Mouse (Mus musculus) layer of hippocampus, postnatal 14 days (tissue): ENCODE measurements around the gene Pomt2. TPM values are rescaled to one million over a fixed set of nuclear protein-coding genes. Genes with fewer than 3 reads are reported as not detected.

Source experiments
- DNase-seq, 2 experiments: peaks; one replicate each; pipeline ENCODE4 v3.0.0; 2021 to 2022; ENCODE audit warnings: low spot score in 2 of 2, mixed read lengths in 1 of 2
- total RNA-seq, 2 experiments: library from RNA; stranded (reverse); gene quantifications; 2 replicates each; pipeline ENCODE4 v1.2.3; 2021

Pomt2 gene
- total RNA-seq, 2 experiments from 2014 or later: 19.0 to 21.3 TPM

DNA sequence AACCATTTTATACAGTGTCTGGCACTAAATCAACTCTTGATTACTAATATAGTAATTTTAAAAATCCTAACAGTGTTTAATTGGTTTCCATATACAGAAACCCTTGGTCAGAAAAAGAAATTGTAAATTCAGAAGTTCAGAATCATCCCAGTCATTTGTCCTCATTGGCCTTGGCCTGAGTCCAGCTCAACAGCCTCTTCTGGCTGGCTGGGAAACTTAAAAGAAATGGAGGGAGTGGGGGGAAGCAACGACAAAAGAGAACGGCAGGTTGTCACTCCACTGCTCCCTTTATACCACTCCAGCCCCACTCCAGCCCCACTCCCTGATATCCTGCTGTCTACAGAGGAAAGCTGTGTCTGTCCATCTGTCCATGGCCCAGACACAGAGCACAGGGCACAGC is 16.6 kb downstream of the Pomt2 start:
- no peak for DNase-seq

DNA sequence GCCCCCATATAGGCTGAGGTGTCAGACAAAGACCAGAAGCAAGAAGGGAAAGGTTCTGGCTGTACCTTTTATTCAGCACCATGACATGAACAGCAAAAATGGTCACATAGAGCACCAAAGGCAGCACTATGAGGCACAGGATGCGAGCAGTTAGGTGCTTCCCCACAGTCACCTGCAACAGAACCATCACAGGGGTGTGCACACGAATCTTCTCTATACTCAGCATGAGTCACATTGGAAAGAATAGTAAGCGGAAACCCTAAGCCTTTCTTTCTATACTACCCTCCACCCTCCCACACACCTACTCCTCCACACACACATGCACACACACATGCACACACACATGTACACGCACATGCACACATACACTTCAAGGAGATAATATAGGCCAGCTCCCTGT is 17.5 kb downstream of the Pomt2 start:
- DNase-seq: no peak

DNA sequence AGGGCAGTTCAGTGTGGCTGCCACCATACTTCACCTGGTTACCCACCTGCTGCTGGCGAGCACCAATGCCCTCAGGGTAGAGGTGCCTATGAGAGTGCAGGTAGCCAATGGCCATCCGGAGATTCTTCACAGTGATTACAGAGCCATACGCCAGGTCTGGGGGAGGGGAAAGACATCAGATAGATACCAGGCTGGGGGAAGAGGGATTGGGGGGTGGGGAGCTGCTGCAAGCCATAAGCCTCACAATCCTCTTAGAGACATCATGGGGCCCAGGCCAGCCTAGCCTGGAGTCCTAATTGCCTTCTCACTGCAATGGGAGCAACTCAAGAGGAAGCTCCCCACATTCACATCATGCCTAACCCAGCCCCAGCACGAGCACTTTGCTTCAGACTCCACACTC is 20.5 kb downstream of the Pomt2 start:
- no peak for DNase-seq

DNA sequence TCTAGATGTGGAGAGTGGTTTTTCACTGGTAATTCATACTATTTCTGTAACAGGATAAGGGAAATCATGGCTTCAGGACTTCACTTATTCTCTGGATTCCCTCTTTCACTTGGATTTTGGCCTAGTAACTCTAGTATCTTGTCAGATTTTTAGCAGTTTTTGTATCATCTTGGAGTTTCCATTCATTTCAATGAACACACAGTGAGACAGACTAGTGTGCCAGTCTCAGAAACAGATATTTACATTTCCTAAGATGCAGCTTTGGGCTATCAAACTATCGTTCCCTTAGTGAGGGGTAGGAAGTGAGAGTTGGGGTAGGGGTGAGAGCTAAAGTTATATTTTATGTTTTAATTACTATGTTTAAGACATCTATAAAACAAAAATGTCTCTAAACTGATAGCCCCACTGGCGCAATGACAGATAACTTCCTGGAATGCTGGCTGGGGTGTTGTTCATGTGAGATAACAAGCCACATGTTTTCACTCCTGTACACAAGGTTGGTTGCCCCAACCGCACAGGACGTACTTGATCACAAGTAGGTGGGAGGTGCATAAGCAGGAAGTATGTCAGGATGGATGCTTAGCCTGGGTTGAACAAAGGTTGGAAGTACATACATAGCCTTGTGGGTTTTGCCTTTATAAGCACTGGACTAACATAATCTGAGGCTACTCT is 25.7 kb downstream of the Pomt2 start:
- no peak for DNase-seq

DNA sequence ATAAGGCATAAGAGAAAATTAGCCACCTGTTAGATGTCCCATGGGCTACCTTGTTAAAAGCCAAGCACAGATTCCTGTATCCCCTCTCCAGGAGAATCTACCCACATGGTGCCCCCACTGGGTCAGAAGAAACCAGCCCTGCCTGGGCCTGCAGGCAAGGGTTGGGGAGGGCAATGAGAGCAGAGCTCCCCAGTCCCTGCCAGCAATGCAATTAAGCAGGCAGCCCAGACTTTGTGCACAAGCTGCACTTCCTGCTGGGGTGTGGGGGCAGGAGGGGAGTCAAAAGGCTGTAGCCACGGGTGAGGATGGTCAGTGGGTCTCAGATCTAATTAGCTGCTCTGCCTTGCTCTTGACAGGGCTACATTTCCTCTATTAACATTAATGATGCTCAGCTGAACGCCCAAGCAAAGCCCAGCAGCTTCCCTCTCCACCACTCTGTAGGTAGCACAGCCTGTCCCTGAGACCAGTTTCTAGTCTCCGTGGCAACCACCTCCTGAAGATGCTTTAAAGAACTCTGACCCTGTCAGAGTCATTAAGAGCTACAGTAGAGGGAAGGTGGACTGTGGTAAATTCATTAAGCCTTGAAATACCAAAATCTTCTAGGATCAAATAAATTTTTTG is 40.3 kb downstream of the Pomt2 start:
- no peak for DNase-seq

DNA sequence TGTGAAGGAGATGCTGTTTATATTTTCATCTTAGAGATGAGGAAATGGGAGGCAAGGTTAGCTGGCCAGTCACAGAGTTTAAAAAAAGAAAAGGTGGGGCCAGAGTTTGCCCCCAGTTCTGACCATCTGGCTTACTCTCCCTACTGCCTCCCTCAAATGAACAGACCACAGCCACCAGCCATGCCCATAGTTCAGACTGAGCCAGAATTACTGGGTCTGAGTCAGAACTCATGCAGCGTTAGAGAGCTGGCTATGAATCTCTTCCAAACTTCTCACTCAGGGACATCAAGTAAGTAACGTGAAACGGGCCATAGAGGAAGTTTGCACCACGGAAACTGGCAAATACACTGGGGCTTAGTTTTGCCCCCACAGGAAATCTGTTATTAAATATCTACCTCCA is 43.0 kb downstream of the Pomt2 start:
- DNase-seq: no peak

DNA sequence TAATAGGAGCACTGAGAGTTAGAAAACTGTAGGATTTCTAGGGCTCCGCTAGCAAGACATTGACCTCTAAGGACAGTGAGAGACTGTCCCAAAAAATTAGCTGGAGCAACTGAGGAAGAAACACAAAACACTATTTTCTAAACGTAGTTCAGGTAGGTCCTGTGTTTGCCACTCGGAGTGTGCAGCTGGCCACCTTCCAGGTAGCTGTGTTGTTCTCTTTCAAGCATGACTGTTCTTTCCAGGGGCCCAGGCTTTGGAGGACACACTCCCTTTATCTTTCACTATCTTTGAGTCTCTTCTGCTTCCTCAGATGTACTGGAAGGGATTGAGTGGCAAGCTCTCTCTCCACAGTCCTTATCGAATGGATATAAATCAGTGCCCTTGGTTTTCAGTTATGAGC is 44.3 kb downstream of the Pomt2 start:
- no peak for DNase-seq

DNA sequence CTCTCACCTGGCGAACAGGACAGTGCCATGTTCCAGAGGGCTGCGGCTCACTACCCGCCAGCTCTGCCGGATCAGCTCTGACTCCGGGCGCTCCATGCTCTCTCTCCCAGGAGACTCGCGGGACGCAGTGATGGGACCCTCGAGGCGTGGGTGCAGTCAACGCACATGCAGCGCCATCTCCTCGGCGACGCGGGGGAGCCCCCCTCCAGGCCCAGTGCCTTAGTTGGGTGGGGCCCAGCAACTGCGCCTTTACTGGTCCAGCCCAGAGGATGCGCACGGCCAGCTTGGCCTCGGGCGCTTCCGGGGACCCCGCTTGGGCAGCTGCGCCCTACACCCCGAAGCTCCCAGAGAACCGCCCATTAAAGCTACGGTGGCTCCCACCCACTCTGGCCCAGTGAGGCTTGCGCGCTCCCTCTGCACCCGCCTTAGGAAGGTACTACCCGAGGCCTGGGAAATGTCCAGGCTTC is 45.6 kb downstream of the Pomt2 start, which contains the start of gene Ngb:
TSS of gene Ngb (minus strand) at position 375 of the 467 bp plus-strand sequence.
- no peak for DNase-seq

DNA sequence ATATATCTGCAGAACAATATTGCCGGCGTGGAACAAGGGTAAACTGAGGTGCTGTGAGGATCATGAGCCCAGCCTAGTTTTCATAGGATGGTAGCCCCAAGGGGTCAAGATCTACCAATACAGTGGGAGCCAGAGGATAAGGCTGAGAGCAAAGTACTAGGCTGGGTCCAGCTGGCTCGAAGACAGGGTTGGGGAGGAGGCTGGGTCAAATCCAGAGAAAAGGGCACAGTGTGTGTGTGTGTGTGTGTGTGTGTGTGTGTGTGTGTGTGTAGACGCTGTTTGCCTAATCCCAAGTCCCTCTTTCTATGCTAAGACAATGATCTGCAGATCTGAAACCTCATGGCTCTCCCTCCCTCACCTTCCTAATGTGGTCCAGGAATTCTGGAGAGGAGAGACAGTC is 47.4 kb downstream of the Pomt2 start:
- DNase-seq: no peak

DNA sequence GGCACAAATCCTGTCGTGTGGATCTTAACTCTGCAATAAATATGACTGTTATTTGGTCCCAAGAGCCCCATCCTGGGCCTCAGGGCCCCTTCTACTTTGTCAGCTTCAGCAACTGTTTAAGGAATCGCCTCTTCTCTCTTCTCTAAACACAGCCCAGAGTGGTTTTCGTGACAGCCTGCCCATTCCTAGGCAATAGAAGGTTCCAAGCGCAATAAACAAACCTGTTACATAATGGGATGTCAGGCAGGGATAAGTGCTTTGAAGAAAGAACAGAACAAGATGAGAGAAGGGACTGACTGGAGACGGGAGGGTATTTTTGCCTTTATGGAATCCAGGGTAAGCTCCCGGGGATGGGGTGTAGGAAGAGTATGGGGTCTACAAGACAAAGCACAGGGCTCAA is 54.1 kb downstream of the Pomt2 start:
- peak in 1 of 2 experiments; percentile 15 for DNase-seq

DNA sequence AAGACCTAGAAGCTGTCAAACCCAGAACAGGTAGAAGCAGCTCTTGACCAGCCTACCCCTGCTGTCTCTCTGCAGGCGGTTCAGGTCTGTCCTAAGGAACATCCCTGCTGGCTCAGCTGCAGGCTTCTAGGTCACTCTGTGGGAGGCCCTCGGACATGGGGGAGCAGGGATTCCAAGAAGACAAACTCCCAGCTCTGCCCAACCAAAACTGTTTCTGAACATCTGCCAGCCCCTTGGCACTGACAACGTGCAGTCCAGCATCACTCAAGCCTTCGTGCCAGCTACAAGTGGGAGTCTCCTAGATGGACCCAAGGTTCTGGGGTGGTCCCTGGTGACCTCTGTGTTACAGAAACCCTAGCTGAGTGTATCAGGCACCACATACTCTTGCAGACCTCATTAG is 54.5 kb downstream of the Pomt2 start:
- DNase-seq: no peak

DNA sequence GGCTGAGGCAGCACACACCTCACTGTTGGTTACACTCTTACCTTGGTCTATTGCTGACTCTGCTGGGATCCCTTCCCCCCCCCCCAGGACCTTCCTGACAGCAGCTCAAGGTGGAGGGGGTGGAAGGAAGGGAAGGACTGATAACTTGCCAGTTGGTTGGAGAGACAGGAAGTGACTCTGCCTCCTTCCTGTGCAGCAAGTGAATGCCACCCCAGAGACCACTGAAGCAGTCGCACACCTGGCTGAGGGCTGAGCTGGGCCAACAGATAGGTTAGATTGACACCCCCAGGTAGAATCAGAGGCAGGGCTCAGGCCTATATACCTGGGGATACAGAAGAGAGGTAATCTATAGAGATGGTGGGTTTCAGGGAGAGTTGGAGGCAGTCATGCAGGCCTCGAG is 55.9 kb downstream of the Pomt2 start:
- DNase-seq: no peak

DNA sequence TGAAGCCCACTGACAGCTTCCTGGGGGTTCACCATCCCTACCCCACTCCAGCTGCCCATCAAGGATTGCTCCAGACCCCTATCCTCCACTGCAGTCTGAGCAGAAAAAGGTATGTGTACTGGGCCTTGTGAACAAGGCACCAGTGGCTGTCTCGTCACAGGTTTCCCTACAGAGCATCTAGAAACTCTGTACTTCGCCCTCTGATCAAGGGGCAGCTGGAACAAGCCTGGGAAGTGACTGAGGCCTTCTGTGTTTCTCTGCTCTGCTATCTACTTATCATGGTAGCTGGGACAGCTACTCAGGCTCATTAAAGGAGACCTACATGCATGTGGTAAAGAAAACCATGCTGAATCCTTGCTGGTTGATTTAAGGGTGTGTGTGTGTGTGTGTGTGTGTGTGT is 58.1 kb downstream of the Pomt2 start:
- no peak for DNase-seq

DNA sequence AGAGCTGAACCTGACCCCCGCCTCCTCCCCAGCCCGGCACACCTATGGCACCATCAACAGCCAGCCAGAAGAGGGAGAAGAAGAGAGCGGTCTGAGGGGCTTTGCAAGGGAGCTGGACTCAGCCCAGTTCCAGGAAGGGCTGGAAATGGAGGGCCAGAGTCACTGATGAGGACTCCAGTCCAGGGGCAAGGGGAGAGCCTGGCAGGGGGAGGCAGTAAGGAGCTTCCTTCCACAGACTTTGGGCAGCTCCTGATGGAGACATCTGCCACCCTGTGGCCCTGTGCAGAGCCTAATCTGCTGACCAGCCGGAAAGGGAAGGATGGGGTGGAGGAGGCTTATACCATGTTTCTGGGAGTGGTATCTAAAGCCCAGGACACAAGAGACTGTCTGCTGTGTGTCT is 58.5 kb downstream of the Pomt2 start:
- DNase-seq: no peak

DNA sequence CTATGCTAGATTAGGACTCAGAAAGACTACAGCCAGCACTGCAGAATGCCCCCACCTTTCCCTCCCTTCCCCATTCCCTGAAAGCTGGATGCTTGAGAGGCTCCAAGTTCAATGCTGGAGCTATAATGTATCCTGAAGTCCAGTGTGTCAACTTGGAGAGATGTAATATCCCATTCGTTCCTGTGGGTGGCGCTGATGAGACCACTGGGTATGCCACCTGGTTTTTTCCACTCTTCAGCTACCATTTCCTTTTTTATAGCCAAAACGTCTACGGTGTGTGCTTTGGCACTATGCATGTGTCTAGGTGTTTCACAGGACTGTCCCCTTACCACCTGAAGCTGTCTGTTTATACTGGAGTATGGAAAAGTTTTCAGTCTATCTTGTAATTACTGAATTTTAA is 59.4 kb downstream of the Pomt2 start:
- no peak for DNase-seq

DNA sequence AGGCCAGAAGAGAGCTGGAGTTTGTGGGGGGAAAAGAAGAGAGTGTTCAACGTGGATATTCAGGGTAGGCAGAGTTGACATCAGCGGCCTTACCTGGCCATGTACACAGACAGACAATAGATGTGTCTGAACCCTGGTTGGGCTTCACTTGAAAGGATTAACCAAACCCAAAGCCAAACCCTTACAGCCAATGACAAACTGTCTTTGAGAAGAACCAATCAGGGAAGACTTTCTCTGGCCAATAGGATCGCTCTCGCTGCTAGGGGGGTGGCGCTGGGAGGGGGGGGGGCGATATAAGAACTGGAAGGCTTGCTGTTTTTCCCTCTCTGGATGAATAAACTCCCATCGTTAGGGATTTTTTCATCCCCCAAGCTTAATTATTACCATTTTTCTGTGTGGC is 60.5 kb downstream of the Pomt2 start:
- DNase-seq: no peak

DNA sequence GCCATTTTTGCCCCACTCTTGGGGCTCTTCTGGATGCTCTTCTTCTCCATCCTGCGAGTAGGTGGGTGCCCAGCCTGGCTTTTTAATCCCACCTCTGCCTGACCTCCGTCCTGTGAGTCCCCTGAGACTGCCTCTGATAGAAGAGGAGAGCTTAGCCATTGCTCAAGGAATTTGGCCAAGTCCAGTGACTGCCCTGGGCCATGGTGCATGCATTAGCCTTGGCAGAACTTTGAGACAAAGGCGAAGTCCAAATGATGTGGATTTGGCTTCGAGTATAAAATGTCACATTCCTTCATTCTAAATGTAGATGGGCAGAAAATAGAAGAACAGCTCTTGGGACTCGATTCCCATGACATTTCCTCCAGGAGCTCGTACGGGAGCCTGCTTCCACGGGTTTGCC is 65.0 kb downstream of the Pomt2 start:
- no peak for DNase-seq

DNA sequence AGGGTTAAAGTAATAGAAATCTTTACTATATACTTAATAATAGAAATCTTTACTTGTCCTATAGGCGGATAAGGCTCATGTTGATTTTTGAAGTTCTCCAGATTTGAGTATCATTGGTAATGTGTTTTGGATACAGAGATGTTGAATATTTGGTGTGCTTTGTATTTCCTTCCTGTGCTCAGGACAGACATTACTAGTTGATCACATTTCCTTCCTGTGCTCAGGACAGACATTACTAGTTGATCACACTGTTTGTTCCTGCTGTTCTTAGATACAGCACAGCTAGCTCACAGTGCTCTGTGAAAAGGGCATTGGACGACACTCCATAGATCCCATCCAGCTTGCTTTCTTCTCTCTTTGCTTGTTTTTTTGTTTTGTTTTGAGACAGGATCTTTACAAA is 71.2 kb downstream of the Pomt2 start:
- DNase-seq: no peak

DNA sequence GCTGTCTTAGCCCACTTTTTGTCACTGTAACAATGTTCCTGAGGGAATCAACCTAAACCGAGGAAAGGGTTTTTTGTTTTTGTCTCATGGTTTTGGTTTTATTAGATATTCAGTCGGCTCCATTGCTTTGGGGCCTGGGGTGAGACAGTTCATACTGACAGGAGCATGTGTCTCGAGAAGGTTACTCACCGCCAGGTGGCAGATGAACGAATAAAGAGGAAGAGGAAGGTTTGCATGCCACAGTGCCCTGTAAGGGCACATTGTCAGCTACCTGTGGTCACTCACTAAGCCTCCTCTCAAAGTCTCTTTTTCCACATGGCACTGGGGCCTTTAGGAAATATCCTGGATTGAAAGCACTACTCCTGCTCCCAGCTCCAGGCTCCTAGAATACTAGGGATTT is 77.2 kb downstream of the Pomt2 start:
- no peak for DNase-seq

DNA sequence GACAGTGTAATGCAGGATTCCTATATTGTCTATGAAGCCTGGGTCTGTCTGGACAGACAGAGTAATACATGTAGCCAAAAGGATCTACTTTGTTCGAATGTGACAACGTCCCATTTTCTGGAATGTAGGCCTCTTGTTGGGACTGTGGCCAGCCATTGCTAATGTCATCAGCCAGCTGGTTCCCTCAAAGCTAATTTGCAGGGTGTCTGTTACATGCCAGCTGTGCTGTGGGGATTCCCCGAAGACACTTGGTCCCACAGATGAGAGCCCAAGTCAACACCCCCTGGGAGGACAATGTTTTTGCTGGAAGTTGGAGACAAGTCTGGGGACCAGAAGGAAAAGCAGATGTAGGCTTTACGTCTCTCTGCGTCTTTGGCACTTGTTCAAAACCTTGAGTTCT is 81.3 kb downstream of the Pomt2 start:
- peak; percentile 60 to 67 for DNase-seq

DNA sequence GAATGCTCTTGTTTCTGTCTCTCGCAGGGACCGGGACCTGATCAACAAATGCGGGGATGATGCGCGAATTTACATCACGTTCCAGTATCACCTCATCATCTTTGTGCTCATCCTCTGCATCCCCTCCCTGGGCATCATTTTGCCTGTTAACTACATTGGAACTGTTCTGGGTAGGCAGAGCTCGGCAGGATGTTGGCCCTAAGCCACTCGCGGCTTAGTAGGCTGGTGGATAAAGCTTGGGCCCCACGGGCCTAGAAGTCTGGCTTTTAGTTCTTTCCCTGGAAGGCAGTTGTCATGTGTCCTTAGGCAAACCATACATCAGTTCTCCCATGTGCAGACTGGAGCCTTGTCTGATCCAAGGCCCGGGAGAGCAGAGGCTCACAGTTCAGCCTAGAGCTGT is 82.3 kb downstream of the Pomt2 start:
- DNase-seq: peak; percentile 19 to 35

DNA sequence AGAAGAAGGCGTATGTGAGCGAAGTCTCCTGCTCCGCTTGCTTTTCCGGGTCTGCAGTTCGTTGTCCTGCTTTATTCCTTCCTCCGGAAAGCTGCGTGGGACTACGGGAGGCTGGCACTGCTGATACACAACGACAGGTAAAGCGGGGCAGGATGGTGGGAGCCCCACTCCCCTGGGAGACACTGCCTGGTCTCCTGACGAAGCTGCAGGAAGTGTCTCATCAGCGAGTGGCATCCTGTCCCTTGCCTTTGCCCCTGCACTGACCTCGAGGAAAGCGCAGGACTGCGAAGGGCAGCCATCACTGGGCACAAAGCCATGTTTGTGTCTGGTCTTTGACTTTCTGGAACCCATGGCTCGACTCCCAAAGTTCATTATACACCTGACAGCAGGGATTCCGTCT is 90.7 kb downstream of the Pomt2 start:
- no peak for DNase-seq
